Mouse (Mus musculus): ENCODE measurements at regions not wholly inside any gene's neighbourhood (a gene's known extent, or its start where the extent isn't known, plus 50 kb on each side); places are given as distances from the start of the nearest gene placed in this dataset.

- DNase-seq (ENCODE audit: extremely low spot score in 1 of 2, low spot score in 1 of 2) = no peak
Measured at GRCm38 (mm10) chr14:118419442-118420193, 152.9 kb downstream of the Gm9376 start.

- peak in 1 of 2 experiments; percentile 10 for DNase-seq (ENCODE audit: extremely low spot score in 1 of 2, low spot score in 1 of 2)
Measured at GRCm38 (mm10) chr14:118422351-118423001, 155.7 kb downstream of the Gm9376 start.

- DNase-seq (ENCODE audit: extremely low spot score in 1 of 2, low spot score in 1 of 2) = no peak
Measured at GRCm38 (mm10) chr14:118423269-118423668, 156.5 kb downstream of the Gm9376 start.

- no peak for DNase-seq (ENCODE audit: extremely low spot score in 1 of 2, low spot score in 1 of 2)
Measured at GRCm38 (mm10) chr14:118426562-118426961, 159.8 kb downstream of the Gm9376 start.

GRCm38 (mm10) chr14:118430286-118430685 is 163.5 kb downstream of the Gm9376 start:
- no peak for DNase-seq (ENCODE audit: extremely low spot score in 1 of 2, low spot score in 1 of 2)

GRCm38 (mm10) chr14:118430740-118431139 is 164.0 kb downstream of the Gm9376 start:
- DNase-seq (ENCODE audit: extremely low spot score in 1 of 2, low spot score in 1 of 2) = no peak

GRCm38 (mm10) chr14:118431241-118431882 is 164.6 kb downstream of the Gm9376 start:
- no peak for DNase-seq (ENCODE audit: extremely low spot score in 1 of 2, low spot score in 1 of 2)
